Mouse (Mus musculus): ENCODE measurements around the gene Abr.

Gene Abr

DNA sequence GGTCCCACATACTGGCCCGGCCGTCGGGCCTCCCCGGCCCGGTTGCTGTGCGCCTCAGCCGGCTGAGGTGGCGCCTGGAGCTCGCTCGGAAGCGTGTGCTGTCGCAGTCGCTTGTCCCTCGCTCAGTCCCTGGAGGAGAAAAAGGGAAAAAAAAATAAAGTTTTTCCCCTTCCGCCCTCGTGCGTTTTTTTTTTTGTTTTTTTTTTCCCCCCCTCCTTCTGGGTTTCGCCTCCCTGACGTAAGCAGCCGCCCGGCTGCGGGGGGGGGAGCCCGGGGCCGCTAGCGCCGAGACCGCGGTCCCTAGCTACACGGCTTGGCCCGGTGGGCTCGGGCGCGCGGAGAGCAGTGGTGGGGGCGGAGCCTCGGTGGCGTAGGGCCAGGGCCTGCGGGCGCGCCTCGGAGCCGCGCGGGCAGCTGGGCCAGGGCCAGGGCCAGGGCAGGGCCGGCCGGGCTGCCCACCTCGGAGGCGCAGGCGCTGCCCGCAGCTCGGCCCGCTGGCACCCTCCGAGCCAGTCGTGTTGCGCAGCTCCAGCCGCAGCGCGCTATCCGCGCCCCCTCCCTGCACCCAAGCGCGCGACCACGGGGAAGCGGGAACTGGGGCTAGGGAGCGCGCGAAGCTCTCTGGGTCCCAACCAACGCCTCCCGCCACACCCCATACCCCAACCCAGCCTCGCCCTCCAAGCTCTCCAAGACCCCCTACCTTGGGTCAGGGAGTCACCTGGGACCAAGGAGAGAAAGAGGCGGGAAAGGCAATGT lies 1.3 kb upstream of the Abr start:
- no peak for DNase-seq (ENCODE audit: low spot score)

DNA sequence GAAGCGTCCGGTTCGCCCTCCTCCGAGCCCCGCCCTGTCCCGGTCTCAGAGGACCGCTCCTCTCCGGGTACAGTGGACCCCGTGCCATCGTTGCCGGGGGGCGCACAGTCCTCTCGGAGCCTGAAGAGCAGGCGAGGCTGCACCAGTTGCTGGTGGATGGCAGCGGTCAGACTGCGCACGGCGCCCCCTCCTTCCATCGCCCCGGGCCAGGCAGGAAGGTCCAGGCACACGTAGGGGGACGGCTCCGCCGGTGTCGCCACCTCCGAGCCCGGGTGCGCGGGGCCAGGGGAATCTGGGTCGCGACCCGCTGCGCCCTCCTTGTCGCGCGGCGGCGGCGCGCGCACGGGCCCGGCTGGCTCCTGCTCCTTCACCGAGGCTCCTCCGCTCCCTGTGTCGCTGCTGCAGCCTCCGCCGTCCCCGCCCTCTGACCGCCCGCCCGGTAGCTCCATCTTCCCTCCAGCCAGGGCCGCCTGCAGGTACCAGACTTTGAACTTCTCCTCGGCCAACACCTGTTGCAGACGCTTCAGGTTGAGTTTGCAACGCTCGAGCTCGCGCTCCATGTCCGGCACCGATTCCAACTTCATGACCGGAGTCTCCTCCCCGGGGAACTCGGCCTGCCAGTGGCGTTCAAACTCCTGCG lies 572 bp upstream of the Abr start:
- no peak for DNase-seq (ENCODE audit: low spot score)

DNA sequence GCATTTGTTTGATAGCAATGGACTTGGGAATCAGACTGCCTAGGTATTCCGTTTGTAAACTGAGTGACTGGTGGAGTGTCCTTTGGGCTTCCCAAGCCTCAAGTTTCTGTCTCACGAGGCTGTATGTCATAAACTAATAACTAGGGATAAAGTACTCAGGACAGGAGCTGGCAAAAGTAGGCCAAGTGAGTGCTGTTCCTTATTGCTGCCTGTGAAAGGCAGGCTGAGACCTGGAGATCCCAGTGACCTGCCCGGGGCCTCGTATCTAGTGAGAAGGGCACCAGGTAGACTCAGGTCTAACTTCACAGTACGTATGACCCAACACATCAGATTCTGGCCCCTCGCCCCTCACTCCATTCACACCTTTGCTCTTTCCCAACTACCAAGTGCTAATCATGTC lies 4.0 kb downstream of the Abr start:
- no peak for DNase-seq (ENCODE audit: low spot score)

DNA sequence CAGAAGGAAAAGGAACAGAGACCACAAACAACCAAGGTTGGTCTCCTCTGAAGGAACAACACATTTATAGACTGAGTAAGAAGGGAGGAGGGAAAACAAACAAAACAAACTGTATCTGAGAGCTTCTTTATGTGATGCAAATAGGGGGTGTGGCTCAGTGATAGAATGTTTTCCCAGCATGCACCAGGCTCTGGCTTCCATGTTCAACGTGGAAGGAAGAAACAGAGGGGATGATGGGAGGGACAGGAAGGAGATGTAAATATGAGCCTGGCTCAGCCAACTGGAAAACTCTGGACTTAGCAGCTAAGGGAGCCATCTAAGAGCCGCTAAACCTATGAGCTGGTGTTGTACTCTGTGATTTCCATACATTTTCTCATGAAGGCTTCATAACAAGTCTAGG lies 7.9 kb downstream of the Abr start:
- DNase-seq (ENCODE audit: low spot score) = no peak

DNA sequence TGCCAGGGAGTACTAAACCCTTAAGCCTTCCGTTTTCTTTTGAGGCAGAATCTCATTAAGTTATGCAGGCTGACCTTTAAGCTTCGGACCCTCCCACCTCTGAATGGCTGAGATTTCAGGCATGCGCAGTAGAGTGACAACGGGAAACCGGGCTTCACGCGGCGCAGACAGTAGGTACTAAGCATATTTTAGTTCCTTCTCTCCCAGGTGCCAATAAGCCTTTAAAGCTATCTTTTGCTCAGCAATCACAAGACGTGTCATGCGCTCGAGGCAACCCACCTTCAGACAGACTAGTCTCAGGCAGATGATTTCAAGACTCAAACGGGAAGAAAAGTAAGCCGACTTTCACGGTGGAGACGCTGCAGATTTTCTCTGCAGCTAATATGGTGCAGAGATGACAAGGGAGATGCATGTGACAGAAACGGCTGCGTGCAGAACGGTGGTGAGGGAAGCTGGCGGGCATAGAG lies 9.4 kb downstream of the Abr start:
- DNase-seq (ENCODE audit: low spot score) = no peak

DNA sequence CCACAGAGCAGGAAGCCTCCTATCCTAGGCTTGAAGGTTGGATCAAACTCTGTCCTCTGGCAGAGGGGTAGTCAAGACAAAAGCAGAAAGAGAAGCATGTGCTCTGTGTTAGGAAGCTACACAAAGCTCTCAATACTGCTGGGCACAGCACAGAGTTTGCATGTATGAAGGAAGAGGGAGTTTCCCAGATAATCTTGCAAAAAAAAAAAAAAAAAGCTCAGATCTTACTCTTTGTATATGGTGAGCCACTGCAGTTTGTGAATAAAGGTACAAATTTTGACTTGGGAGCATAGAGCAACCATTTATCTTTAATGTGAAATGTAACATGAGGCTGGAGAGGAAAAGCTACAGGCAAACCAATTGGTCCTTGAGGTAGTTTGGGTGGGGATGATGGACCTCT lies 11.2 kb downstream of the Abr start:
- no peak for DNase-seq (ENCODE audit: low spot score)

DNA sequence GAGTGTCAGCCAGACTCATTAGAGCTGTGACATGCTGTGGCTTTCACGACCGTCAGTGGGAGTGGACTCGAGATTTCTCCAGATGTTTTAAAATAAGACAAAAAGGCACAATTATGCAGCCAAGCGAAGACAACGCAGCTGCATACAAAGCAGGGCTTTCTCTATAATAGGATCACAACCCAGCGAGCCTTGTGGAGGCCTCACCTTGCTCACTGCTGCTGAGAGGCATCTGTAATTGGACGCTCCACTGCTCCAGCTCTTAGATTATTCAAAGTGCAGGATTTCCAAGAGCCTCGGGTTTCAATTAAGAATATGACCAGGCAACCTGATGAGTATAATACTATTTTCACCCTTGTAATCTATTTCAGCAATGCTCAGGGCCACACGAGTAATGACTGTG lies 15.6 kb downstream of the Abr start:
- DNase-seq (ENCODE audit: low spot score) = no peak

DNA sequence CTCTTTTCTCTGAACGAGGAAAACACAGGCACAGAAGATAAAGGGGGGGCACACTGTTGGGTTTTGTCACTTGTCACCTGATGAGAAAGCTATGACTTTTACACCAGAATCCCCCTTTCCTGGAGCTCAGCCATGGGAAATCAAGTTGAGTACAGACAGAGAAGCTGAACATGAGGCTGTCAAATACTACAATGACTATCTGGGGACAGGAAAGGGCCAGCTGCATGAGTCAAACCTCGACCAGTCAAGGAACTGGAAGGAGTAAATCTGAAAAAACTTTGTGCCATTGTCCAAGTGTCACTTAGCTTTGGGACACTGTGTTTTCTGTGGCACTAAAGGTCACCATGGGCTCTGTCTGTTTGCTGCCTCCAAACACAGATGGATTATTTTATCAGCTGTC lies 22.9 kb downstream of the Abr start:
- no peak for DNase-seq (ENCODE audit: low spot score)

DNA sequence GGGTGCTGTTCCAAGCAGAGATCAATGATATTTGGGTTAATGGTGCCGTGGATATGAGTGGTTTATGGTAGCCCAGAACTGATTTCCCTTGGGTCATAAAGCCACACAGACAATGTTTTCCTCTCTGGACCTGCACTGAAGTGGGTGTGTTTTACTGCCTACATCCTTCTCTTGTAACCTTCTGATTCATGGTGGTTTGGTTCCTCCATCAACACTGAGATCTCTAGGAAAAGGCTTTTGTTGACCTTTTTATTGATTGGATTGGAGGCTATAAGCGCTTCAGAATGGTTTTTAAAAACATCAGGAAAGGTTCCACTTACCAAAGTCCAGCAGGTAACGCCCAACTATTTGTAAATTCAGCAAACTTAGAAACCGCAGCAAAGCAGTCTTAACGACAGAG lies 23.4 kb downstream of the Abr start:
- DNase-seq (ENCODE audit: low spot score) = no peak

DNA sequence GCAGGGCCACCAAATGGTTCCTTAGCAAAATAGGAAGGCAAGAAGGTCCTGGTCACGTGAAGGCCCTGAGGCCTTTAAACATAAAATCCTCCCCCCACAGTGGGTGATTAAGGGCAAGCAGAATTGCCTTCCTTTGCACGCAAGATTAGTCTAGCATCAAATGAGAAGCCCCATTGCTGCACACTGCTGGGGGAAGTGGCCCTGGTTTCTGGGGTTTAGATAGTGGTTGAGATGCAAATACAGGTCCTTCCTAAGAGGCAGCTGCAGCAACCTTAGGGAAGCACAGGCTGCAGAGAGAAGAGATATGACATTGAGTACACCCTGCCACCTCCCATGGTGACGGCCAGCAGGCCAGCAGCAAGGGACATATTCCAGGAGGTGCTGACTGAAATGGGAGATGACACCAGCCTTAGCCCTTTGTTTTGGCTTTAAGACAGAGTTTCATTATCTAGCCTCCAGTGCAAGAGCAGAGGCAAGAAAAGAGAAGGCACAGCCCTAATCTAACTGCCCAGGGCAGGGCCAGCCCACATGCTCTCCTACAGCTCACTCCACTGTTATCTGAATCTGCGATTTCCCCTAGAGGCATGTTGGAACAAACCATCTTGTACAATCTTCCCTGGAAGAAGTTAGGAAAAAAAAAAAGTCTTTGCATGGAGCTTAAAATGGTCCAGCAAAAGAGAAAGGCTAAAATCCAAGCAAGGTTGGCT lies 28.3 kb downstream of the Abr start:
- peak; percentile 12 for DNase-seq (ENCODE audit: low spot score)

DNA sequence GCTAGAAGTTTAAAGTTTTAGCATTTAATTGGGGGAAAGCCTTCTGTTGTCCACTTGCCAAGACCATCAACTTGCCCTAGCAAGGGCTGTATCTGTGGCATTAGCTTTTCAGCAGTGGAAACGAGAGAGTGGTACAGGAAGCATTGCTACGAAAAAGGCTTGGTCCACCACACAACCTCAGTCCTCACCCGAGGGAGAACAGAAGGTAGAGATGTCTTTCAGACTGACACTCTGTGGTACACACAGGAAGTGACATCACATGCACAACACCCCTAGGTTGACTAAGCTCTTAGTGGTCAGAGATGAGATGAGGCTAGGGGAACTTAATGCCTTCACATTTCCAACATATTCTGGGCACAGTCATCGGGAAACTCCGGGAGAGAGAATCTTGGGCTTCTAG lies 32.4 kb downstream of the Abr start:
- DNase-seq (ENCODE audit: low spot score) = no peak

DNA sequence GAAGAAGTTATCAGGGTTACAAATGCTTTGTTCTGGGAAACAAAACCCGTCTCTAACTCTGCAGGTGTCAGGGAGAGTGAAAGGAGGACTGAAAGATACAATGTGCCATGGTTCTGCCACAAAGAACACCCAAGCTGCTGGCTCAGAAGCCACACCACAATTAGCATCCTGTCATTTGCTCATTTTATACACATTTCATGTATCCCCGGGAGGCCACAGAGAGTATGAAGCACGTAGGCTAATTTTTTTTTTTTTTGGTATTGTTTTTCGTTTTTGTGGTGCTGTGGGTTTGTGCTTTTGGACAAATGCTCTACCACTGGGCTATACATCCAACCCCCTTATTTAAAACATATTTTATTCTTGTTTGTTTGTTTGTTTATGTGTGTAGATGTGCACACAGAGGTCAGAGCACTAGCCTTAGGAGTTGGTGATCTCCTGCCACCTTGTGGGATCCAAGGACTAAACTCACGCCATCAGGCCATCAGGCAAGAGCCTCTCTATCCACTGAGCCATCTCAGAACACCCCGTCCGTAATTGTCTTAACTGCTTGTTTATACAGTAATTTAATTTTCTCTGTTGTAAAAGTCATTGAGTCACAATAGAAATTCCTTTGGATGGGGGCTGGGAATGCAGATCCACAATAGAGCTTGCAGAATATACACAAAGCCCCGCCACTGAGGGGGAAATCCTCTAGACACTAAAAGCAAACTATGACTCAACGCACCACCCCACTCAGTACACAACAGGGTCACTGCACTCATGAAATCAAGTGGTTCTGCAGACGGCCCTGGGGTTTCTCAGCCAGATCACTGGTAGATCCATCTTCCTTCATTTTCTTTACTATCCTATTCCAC lies 33.3 kb downstream of the Abr start:
- no peak for DNase-seq (ENCODE audit: low spot score)

DNA sequence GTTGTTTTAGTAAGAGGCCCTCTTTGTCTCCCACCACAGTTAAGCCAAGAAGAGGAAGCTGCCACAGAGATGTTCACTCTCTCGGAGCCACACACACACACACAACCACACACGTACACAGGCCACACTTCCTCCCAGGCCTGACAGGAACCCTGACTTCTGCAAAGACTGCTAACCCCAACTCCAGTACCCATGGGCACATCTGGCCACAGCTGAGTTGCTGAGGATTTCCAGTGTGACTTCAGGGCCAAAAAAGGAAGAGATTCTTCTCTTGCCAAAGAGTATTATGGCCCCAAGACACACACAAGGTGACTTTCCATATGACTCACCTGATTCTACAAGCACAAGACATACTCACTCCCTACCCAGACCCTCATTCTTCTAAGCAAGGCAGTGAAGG lies 34.1 kb downstream of the Abr start:
- DNase-seq (ENCODE audit: low spot score) = no peak

DNA sequence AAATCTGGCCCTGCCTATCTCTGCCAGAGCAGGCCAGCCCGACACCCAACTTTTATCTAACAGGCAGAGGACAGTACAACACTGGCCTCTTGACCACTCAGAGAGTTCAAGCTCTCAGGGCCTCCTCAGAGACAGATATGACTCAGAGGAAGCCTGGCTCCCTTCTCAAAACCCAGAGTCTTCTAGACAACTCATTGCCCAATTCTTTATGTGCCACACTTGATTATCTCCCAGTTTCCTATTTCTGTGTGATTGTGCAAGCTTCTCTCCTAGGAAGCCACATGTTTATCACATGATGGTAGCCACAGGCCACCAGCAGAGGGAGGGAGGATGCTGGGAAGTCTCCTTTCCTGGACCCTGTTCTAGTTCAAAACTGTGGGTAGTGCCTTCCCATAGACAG lies 34.8 kb downstream of the Abr start:
- no peak for DNase-seq (ENCODE audit: low spot score)

DNA sequence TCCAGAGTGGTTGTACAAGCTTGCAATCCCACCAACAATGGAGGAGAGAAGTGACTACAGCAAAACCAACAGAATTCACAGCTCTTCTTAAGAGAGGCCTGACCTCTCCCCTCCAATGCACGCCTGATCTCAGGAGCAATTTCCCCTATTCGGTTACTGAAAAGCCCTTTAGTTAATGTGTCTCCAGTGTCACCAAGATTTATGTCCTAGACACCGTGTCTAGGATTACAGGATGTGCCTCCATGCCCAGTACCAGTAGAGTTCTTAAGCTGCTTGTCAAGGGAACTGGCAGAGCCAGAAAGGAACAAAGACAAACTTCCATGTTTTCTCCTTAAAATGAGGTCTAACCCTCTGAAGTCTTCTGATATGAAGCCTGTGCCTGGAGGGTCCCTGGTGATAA lies 36.0 kb downstream of the Abr start:
- DNase-seq (ENCODE audit: low spot score) = no peak

DNA sequence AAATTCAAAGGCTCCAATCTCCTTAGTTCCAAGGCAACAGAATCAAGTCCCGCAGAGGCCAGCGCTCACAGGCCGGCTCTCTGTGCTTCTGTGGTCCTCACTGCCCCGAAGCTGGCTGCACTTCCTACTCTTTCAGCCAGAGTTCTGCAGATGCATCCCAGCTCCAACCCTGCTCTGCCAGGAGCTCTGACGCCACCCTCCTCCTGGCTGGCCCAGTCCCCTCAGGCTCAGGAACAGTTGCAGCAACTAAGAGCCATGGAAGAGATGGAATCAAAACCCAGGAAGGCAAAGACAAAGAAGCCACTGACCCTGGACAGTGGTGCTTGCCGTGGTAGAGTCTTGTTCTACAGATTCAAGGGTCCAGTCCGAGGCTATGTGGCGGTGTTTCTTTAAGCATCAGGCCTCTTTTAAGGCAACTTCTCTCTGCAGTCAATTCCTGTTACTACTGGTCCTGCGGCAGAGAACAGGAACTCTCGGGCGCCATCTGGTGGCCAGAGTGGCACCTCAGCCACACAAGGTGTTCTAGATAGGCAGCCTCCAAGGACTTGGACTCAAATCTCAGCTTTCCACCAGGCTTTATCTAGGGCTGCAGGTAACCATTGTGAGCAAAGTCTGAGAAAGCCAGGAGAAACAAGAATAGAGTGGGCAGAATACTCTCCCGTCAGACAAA lies 44.4 kb downstream of the Abr start:
- DNase-seq (ENCODE audit: low spot score) = peak; percentile 22

DNA sequence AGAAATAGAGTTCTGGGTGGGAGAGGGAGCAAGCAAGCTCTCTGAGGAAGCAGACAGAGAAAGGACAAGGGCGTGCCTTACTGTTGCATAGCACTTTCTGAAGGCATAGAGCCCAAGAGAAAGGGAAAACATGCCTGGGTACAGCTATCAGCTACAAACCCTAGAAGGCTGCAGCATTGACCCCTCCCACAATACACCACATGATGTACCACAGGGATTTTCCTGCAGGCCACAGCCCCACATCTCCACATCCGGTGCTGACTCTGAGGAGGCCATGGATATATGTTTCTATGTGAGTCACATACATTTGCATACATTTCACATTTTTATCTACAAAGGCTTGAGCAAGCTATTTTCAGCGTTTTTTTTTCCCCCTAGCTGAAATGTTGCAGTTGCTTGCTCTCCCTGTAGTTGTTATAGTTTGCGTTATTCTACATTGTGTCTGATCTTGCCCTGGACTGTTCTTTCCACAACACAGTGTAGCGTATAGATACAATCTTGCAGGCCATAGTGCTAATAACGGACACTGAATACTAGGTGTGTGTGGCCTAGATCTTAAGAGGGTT lies 49.2 kb downstream of the Abr start:
- DNase-seq (ENCODE audit: low spot score) = no peak

DNA sequence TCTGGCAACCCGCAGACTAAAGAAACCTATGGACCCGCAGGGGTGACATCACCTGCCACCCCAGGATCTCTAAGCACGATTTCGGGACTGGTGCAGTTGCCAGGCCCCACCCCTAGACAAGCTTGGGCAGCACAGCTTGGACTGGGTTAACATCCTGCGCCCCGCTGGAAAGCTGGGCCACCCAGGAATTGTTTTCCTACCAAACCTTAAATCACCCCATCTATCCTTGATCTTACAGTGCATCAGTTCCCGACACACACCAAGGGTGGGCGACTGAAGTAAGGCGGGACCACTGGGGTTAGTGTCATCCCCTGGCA lies 50.5 kb downstream of the Abr start:
- DNase-seq (ENCODE audit: low spot score) = no peak

DNA sequence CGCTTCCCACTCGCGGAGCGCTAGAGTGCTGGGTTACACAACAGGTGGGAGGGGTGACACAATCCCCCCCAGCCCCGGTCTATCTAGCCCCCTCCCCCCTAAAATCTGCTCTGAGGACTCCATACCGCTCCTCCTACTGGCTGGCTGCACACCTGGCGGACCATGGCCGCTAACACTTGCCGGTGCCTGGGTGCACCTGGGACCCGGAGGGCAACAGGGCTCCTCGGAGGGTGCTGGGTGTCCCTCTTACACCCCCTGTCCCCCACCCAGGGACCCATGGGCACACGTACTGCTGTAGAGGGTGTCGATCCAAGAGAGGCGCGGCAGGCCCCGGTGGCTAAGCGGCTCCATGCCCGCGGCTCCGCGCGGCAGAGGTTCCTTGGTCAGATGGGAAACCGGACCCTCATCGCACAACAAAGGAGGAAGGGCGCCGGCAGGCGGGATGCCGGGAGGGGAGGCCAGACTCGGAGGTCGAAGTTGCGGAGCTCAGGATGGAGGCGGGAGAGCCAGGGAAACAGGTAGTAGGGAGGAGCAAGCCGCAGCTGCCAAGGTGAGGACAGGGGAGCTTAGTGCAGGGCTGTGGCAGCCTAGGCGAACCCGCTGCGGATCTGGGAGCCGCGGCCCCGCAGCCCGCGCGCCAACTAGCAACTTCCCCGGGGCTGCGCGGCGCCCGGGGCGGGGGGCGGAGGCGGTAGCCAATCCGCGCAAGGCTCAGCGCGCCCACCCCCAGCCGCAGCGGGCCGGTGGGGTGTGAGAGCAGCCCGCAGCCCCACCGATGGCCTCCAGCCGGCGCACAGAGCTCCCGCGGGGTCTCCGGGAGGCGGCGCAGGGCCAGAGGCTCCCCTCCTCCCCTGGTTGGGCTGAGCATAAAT lies 51.1 kb downstream of the Abr start:
- DNase-seq (ENCODE audit: low spot score) = no peak

DNA sequence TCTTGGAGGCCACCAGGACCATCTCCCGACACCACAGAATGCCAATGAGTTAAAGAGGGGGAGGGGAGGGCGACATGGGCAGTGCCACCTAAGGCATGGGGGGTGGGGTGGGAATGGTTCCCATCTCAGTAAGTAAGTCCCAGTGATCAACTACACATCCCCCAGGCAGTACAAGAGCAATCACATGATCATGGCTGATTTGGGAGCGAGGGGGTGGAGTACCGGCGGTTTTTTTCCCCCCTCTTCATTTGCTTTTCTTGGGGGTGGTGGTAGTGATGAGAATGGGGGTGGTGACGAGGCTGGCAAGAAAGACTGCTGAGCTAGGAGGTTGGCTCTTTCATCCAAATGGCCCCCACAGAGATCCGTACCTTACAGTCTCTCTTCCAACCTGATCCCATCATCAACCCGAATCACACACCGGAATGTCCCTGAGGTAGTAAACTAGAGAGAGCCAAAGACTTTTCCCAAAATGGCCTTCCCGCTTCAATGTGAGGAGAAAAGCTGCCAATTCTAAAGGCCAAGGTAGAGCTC lies 51.8 kb downstream of the Abr start:
- DNase-seq (ENCODE audit: low spot score) = no peak

All from spleen, adult 12 weeks (tissue).